Mouse (Mus musculus): ENCODE measurements around the gene Unc50. TPM values are rescaled to one million over a fixed set of nuclear protein-coding genes. Genes with fewer than 3 reads are reported as not detected.

The Unc50 gene
- total and polyA plus RNA-seq, 3 experiments = 61.8 to 609 (median 62.3) TPM

DNA sequence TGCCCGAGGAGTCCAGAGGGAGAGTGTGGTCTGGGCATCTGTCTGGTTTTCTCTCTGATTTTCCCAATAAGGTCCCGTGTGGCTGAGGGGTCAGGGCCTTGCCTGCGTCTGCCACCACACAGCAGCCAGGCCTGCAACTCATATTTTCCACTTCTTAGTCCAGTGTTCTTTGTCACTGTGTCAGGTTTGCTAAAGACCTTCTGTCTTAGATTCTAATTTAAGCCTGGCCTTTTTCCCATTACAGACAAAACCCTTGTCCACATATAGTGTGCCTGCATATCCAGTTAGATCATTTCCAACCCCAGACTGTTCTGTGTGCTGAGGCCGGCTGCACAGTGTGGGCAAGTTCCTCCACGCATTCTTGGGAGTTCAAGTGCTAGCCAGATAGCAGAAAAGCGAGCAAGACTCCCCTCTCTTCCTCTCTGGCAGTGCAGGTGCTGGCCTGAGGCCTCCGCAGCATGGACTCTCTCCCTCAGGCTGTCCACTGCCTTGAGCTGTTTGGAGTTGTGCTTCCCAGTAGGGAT is 43.4 kb upstream of the Unc50 start:
- no peaks in the 10 kb centered on the region for H3K36me3 ChIP-seq (ENCODE audit: control insufficient read depth in 1 of 2, insufficient read depth in 2 of 2, low read length in 2 of 2)
- H3K4me3 ChIP-seq (ENCODE audit: control insufficient read depth in 1 of 2, insufficient read depth in 1 of 2, low read depth in 2 of 2, low read length in 2 of 2) = no peak overlapping the region
- H3K4me1 ChIP-seq (ENCODE audit: control insufficient read depth in 1 of 2, insufficient read depth in 2 of 2, low read length in 2 of 2) = no peaks in the 10 kb centered on the region
- H3K9ac ChIP-seq (ENCODE audit: control insufficient read depth, low read depth, low read length, poor library complexity, severe bottlenecking) = no peak overlapping the region
- no peak overlapping the region for H3K27ac ChIP-seq (ENCODE audit: control insufficient read depth, low read depth, low read length)
- no peaks in the 10 kb centered on the region for H3K27me3 ChIP-seq (ENCODE audit: control insufficient read depth in 1 of 2, insufficient read depth in 2 of 2, low read length in 2 of 2)
- H3K9me3 ChIP-seq (replicated peaks; ENCODE audit: insufficient read depth, low read length) = no peaks in the 10 kb centered on the region
- H3K79me2 ChIP-seq (ENCODE audit: control insufficient read depth, insufficient read depth, low read length, poor library complexity) = no peaks in the 10 kb centered on the region
- DNase-seq (ENCODE audit: low read depth, low spot score) = no peak
- TF ChIP-seq MAX (IDR thresholded peaks at IDR 0.05; ENCODE audit: low read length) = no peak

DNA sequence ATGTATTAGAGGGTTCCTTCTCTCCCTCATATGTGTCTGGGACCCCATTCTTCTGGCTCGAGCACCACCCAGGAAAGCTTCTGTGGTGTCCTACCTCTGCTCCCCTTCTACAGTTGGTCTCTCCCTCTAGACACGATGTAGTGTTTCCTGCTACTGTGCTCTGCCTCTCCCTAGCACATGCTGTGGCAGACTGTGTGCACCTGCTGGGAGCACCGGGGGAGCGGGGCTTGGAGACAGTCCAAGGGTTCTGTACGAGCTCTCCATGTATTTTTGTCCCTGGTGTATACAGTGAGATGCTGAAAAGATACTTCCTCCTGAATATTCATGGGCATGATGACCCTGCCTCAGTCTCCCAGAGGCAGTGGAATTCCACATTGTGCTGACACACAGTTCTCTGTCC is 36.8 kb upstream of the Unc50 start:
- Histone ChIP-seq H3K27me3 (ENCODE audit: control insufficient read depth in 1 of 2, insufficient read depth in 2 of 2, low read length in 2 of 2) (no peaks in the 10 kb centered on the region), H3K9me3 (replicated peaks; ENCODE audit: insufficient read depth, low read length) (no peaks in the 10 kb centered on the region), H3K4me1 (ENCODE audit: control insufficient read depth in 1 of 2, insufficient read depth in 2 of 2, low read length in 2 of 2) (no peaks in the 10 kb centered on the region), H3K4me3 (ENCODE audit: control insufficient read depth in 1 of 2, insufficient read depth in 1 of 2, low read depth in 2 of 2, low read length in 2 of 2) (no peak overlapping the region), H3K27ac (ENCODE audit: control insufficient read depth, low read depth, low read length) (no peak overlapping the region), H3K79me2 (ENCODE audit: control insufficient read depth, insufficient read depth, low read length, poor library complexity) (no peaks in the 10 kb centered on the region), H3K36me3 (ENCODE audit: control insufficient read depth in 1 of 2, insufficient read depth in 2 of 2, low read length in 2 of 2) (no peaks in the 10 kb centered on the region), H3K9ac (ENCODE audit: control insufficient read depth, low read depth, low read length, poor library complexity, severe bottlenecking) (no peak overlapping the region)
- TF ChIP-seq CHD1 (IDR thresholded peaks at IDR 0.05; ENCODE audit: low read depth, low read length) = no peak
- no peak for TF ChIP-seq USF2 (IDR thresholded peaks at IDR 0.05; ENCODE audit: borderline replicate concordance in 1 of 2, insufficient read depth in 1 of 2, low read depth in 1 of 2, low read length in 2 of 2)
- no peak for TF ChIP-seq NRF1 (IDR thresholded peaks at IDR 0.05; ENCODE audit: insufficient read depth, low read depth, low read length, poor library complexity, severe bottlenecking)
- no peak for TF ChIP-seq HCFC1 (IDR thresholded peaks at IDR 0.05; ENCODE audit: low read depth, low read length)
- TF ChIP-seq UBTF (IDR thresholded peaks at IDR 0.05; ENCODE audit: borderline replicate concordance, insufficient read depth, low read depth, low read length) = no peak
- no peak for TF ChIP-seq MAFK (IDR thresholded peaks at IDR 0.05; ENCODE audit: borderline replicate concordance, low read depth, low read length)
- TF ChIP-seq GATA1 (IDR thresholded peaks at IDR 0.05; ENCODE audit: low read depth, low read length) = no peak
- no peak for TF ChIP-seq JUND (IDR thresholded peaks at IDR 0.05; ENCODE audit: low read depth, low read length)
- TF ChIP-seq SMC3 (IDR thresholded peaks at IDR 0.05; ENCODE audit: low read depth, low read length) = no peak
- no peak for TF ChIP-seq MEF2A (IDR thresholded peaks at IDR 0.05; ENCODE audit: extremely low read depth, insufficient replicate concordance, low read depth, low read length, poor library complexity, severe bottlenecking)
- no peak for TF ChIP-seq RAD21 (IDR thresholded peaks at IDR 0.05; ENCODE audit: low read depth, low read length)
- DNase-seq (ENCODE audit: low read depth, low spot score) = no peak

DNA sequence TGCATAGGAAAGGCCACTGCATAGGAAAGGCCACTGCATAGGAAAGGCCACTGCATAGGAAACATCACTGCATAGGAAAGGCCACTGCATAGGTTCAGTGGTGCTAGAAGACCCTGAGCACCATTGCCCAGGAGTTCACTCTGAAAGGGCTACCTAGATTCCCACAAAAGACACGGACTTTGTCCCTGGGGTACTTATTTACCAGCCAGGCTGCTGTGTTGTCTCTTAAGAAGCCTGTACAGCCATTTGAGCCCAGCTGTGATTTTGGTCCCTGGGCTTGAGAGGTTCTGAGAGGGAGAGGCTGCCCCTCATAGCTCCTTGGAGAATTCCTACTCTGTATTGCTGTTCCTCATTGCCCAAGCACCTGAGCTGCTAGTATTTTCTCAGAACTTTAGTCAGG is 33.5 kb upstream of the Unc50 start:
- H3K27me3 ChIP-seq (ENCODE audit: control insufficient read depth in 1 of 2, insufficient read depth in 2 of 2, low read length in 2 of 2) = no peaks in the 10 kb centered on the region
- H3K4me3 ChIP-seq (ENCODE audit: control insufficient read depth in 1 of 2, insufficient read depth in 1 of 2, low read depth in 2 of 2, low read length in 2 of 2) = no peak overlapping the region
- no peaks in the 10 kb centered on the region for H3K4me1 ChIP-seq (ENCODE audit: control insufficient read depth in 1 of 2, insufficient read depth in 2 of 2, low read length in 2 of 2)
- H3K9me3 ChIP-seq (replicated peaks; ENCODE audit: insufficient read depth, low read length) = no peaks in the 10 kb centered on the region
- TF ChIP-seq BHLHE40 (IDR thresholded peaks at IDR 0.05; ENCODE audit: borderline replicate concordance, low read depth, low read length) (no peak), GABPA (IDR thresholded peaks at IDR 0.05; ENCODE audit: low read depth, low read length) (no peak), MXI1 (IDR thresholded peaks at IDR 0.05; ENCODE audit: low read depth, low read length) (no peak), NELFE (IDR thresholded peaks at IDR 0.05; ENCODE audit: low read depth, low read length) (no peak), CTCF (IDR thresholded peaks at IDR 0.05 in 2 of 3, conservative IDR thresholded peaks at IDR 0.05 in 1 of 3; ENCODE audit: control insufficient read depth in 1 of 3, insufficient read depth in 1 of 3, low read depth in 2 of 3, low read length in 3 of 3, poor library complexity in 1 of 3, severe bottlenecking in 1 of 3) (no peak), CHD1 (IDR thresholded peaks at IDR 0.05; ENCODE audit: low read depth, low read length) (no peak), RAD21 (IDR thresholded peaks at IDR 0.05; ENCODE audit: low read depth, low read length) (no peak)
- no peak for DNase-seq (ENCODE audit: low read depth, low spot score)
- no peaks in the 10 kb centered on the region for H3K79me2 ChIP-seq (ENCODE audit: control insufficient read depth, insufficient read depth, low read length, poor library complexity)
- H3K36me3 ChIP-seq (ENCODE audit: control insufficient read depth in 1 of 2, insufficient read depth in 2 of 2, low read length in 2 of 2) = no peaks in the 10 kb centered on the region
- H3K9ac ChIP-seq (ENCODE audit: control insufficient read depth, low read depth, low read length, poor library complexity, severe bottlenecking) = no peak overlapping the region
- no peak overlapping the region for H3K27ac ChIP-seq (ENCODE audit: control insufficient read depth, low read depth, low read length)

Data from MEL (cell line).